Mouse (Mus musculus) heart, postnatal 0 days (tissue): Measurements from ENCODE around the gene Ezr.
"Not testable (repeated sequence)": the region's sequence is repeated elsewhere in the genome, so short reads cannot be mapped to it uniquely, and the experiment has no call there.

Experiments used
- CTCF ChIP-seq: IDR thresholded peaks from 2 replicates; pipeline ENCODE4 v1.5.1; 2016; ENCODE audit warnings: antibody characterized with exemption, control low read depth, low read depth
- EP300 ChIP-seq: IDR thresholded peaks from 2 replicates; pipeline ENCODE4 v1.6.1; 2016; ENCODE audit warnings: antibody characterized with exemption, low read depth

DNA sequence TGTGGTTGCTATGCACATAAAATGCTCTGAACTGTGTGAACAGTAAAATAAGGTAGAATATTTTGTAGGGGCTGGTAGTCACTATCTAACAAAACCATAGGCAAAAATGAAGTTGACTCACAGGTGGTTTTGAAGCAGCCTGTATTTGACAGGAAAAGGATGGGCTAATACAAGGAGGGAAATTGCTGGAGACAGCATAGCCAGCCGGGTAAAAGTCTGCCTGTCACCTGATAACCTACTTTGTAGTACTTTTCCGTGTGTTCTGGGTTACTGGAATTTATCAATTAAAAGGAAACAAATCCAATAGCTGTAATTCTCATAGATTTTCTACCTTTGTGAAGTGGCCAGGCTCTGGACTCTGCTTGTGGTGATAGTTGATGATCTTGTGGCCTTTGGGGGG, 69.1 kb downstream of the Ezr start:
- not testable (repeated sequence) for TF ChIP-seq EP300, CTCF
